Mouse (Mus musculus): Measurements from ENCODE around the gene 1700001P01Rik. TPM values are rescaled to one million over a fixed set of nuclear protein-coding genes. Genes with fewer than 3 reads are reported as not detected.

The 1700001P01Rik gene
- polyA plus RNA-seq (2014; fragmentation: Nextera tagmentation; extraction: Ambion mirVana) = 0.31 TPM in 2 replicates

DNA sequence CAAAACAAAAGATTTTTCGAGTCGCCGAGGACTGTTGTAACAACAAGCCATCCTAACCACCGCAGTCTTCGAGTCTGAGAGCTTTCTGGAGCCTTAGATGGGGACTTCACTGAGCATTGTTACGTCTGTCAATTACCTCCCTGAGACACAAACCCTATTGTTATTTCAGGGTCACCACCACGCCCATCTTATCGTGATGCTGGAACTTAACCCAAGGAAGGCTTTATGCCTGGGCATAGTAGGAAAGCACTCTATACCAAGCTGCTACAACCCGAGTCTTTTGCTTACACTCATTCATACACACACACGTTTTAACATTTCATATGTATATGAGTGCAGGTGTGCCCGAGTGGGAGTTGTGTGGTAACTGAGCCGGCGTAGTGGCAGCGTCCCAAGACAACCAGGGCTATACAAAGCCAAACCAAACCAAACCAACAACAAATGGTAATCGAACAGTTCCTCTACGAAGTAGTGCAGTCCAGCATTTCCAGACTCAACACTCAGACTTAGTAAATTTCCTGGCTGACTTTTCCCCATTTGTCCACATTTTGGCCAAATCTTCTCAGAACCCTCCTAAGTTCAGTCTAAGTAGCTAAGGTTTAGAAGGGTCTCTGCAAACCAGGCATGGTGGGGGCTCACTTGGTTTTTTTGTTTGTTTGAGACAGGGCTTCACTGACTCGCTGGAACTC, at the start of gene 1700001P01Rik:
Gene 1700001P01Rik (minus strand): TSS at position 111 of the 689 bp plus-strand sequence.
- WGBS = 52% methylated on average over 17 of the region's 17 CpGs
- no peak within 1 kb of the TSS for H3K4me2 ChIP-seq (ENCODE audit: low read length)
- no peak within 1 kb of the TSS for H3K9ac ChIP-seq (ENCODE audit: low read length)
- H3K4me1 ChIP-seq (replicated peaks; ENCODE audit: control insufficient read depth, insufficient read depth, low read length) = peaks cover 10% of the 10 kb centered on the region
- no peaks in the 10 kb centered on the region for H3K9me3 ChIP-seq (ENCODE audit: control insufficient read depth, low read length)
- no peaks in the 10 kb centered on the region for H3K27me3 ChIP-seq (replicated peaks; ENCODE audit: control insufficient read depth, insufficient read depth, low read length)
- no peak for ATAC-seq (replicated peaks; ENCODE audit: low FRiP score, low TSS enrichment, low read depth)
- no peak within 1 kb of the TSS for H3K27ac ChIP-seq (ENCODE audit: low read depth)
- DNase-seq (ENCODE audit: low spot score) = no peak
- peaks cover 60% of the 10 kb centered on the region for H3K36me3 ChIP-seq (ENCODE audit: control insufficient read depth, insufficient read depth, low read length)
- no peak within 1 kb of the TSS for H3K4me3 ChIP-seq (ENCODE audit: low read depth, low read length)

GRCm38 (mm10) chr11:97825295-97825694, 49.6 kb upstream of the 1700001P01Rik start:
- Histone ChIP-seq H3K9ac (ENCODE audit: low read length) (no peak overlapping the region), H3K9me3 (ENCODE audit: control insufficient read depth, low read length) (no peaks in the 10 kb centered on the region), H3K27me3 (replicated peaks; ENCODE audit: control insufficient read depth, insufficient read depth, low read length) (no peaks in the 10 kb centered on the region), H3K4me3 (ENCODE audit: low read depth, low read length) (no peak overlapping the region), H3K27ac (ENCODE audit: low read depth) (no peak overlapping the region), H3K4me1 (replicated peaks; ENCODE audit: control insufficient read depth, insufficient read depth, low read length) (peaks cover 6% of the 10 kb centered on the region; the same call in 1 of the 2 replicates), H3K4me2 (ENCODE audit: low read length) (no peak overlapping the region), H3K36me3 (ENCODE audit: control insufficient read depth, insufficient read depth, low read length) (peaks cover 74% of the 10 kb centered on the region)
- DNase-seq (ENCODE audit: low spot score) (no peak), ATAC-seq (replicated peaks; ENCODE audit: low FRiP score, low TSS enrichment, low read depth) (no peak)
- 85% methylated on average over 10 of the region's 10 CpGs for WGBS

- no peak for ATAC-seq (replicated peaks; ENCODE audit: low FRiP score, low TSS enrichment, low read depth)
- Histone ChIP-seq H3K36me3 (ENCODE audit: control insufficient read depth, insufficient read depth, low read length) (peaks cover 73% of the 10 kb centered on the region), H3K4me3 (ENCODE audit: low read depth, low read length) (no peak overlapping the region), H3K9ac (ENCODE audit: low read length) (no peak overlapping the region), H3K27me3 (replicated peaks; ENCODE audit: control insufficient read depth, insufficient read depth, low read length) (no peaks in the 10 kb centered on the region), H3K27ac (ENCODE audit: low read depth) (no peak overlapping the region), H3K4me2 (ENCODE audit: low read length) (no peak overlapping the region), H3K9me3 (ENCODE audit: control insufficient read depth, low read length) (no peaks in the 10 kb centered on the region), H3K4me1 (replicated peaks; ENCODE audit: control insufficient read depth, insufficient read depth, low read length) (peaks cover 6% of the 10 kb centered on the region; the same call in 1 of the 2 replicates)
- WGBS = 74% methylated on average over 6 of the region's 6 CpGs
- DNase-seq (ENCODE audit: low spot score) = no peak
Measured at GRCm38 (mm10) chr11:97824895-97825294, 49.2 kb upstream of the 1700001P01Rik start.

GRCm38 (mm10) chr11:97824168-97824567, 48.5 kb upstream of the 1700001P01Rik start:
- Histone ChIP-seq H3K27me3 (replicated peaks; ENCODE audit: control insufficient read depth, insufficient read depth, low read length) (no peaks in the 10 kb centered on the region), H3K27ac (ENCODE audit: low read depth) (no peak overlapping the region), H3K4me1 (replicated peaks; ENCODE audit: control insufficient read depth, insufficient read depth, low read length) (peaks cover 6% of the 10 kb centered on the region; the same call in 1 of the 2 replicates), H3K4me2 (ENCODE audit: low read length) (no peak overlapping the region), H3K4me3 (ENCODE audit: low read depth, low read length) (no peak overlapping the region), H3K36me3 (ENCODE audit: control insufficient read depth, insufficient read depth, low read length) (peaks cover 75% of the 10 kb centered on the region), H3K9ac (ENCODE audit: low read length) (no peak overlapping the region), H3K9me3 (ENCODE audit: control insufficient read depth, low read length) (no peaks in the 10 kb centered on the region)
- DNase-seq (ENCODE audit: low spot score) (no peak), ATAC-seq (replicated peaks; ENCODE audit: low FRiP score, low TSS enrichment, low read depth) (no peak)
- WGBS = 93% methylated on average over 11 of the region's 11 CpGs

DNA sequence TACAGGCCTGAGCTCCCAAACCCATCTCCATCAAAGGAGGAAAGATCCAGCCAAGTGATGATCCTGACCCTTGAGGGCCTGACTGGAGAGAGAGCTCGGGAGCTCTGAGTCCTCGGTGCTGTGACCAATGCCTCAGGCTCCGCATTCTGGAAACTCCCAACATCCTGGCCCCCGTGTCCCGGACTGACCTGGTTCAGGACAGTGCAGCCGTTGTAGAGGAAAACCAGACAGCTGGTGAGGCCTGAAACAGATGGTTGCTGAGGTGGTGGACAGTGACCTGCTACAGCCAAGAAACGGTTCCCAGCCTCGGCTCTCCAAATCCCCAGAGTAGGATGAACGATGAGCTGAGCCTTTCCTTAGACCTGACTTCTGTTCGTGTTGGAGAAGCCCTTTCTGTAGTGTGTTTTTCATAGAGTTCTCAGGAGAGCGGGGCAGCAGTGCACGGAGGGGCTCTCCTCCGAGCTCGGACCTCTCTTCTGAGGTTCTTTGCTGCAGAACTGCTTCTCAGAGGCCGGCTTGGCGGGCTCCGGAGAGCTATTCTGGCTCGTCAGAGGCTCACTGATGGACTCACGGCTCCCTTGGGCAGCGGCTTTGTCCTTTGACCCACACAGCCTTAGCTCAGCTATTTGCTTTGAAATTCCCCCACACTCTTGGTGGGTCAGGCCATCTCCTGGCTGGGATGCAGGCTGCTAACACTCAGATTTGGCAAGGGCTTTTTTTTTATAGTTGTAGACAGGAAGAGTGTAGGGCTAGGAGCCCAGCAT, 47.3 kb upstream of the 1700001P01Rik start:
- H3K9me3 ChIP-seq (ENCODE audit: control insufficient read depth, low read length) = no peaks in the 10 kb centered on the region
- H3K9ac ChIP-seq (ENCODE audit: low read length) = no peak overlapping the region
- DNase-seq (ENCODE audit: low spot score) (no peak), ATAC-seq (replicated peaks; ENCODE audit: low FRiP score, low TSS enrichment, low read depth) (no peak)
- no peak overlapping the region for H3K27ac ChIP-seq (ENCODE audit: low read depth)
- H3K4me1 ChIP-seq (replicated peaks; ENCODE audit: control insufficient read depth, insufficient read depth, low read length) = peaks cover 15% of the 10 kb centered on the region
- no peak overlapping the region for H3K4me3 ChIP-seq (ENCODE audit: low read depth, low read length)
- no peaks in the 10 kb centered on the region for H3K27me3 ChIP-seq (replicated peaks; ENCODE audit: control insufficient read depth, insufficient read depth, low read length)
- WGBS = 77% methylated on average over 20 of the region's 20 CpGs
- peaks cover 82% of the 10 kb centered on the region for H3K36me3 ChIP-seq (ENCODE audit: control insufficient read depth, insufficient read depth, low read length)
- no peak overlapping the region for H3K4me2 ChIP-seq (ENCODE audit: low read length)

DNA sequence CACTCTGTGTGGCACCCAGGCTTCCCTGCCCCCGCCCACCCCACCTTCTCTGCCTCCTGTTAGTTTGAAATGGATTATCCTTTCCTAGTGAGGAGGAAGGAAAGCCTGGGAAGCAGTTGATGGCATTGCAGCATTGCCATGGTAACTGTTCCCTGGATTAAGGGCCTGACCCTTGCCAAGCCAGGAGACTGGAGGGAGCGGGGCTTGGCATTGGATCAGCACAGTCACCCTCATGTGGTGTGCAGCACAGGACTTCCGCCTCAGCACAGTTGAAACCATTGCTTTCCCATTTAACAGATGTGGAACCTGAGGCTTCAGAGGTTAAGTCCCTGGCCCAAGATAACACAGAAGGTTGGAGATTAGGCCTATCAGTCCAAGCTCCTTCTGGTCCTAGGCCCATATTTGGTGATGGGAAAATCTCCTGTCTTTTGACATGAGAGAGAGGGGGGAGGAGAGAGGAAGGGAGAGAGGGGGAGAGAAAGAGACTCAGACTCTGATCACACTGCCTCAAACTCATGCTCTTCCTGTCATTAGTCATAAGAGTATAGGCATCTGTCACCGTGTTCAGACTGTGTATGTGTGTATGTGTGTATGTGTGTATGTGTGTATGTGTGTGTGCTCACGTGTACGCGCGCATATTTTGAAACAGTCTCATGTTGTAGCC, 45.8 kb upstream of the 1700001P01Rik start:
- Histone ChIP-seq H3K36me3 (ENCODE audit: control insufficient read depth, insufficient read depth, low read length) (peaks cover 87% of the 10 kb centered on the region), H3K27me3 (replicated peaks; ENCODE audit: control insufficient read depth, insufficient read depth, low read length) (no peaks in the 10 kb centered on the region), H3K27ac (ENCODE audit: low read depth) (no peak overlapping the region), H3K4me2 (ENCODE audit: low read length) (no peak overlapping the region), H3K9me3 (ENCODE audit: control insufficient read depth, low read length) (no peaks in the 10 kb centered on the region), H3K9ac (ENCODE audit: low read length) (no peak overlapping the region), H3K4me3 (ENCODE audit: low read depth, low read length) (no peak overlapping the region), H3K4me1 (replicated peaks; ENCODE audit: control insufficient read depth, insufficient read depth, low read length) (peaks cover 26% of the 10 kb centered on the region)
- WGBS = 90% methylated on average over 8 of the region's 8 CpGs
- no peak for DNase-seq (ENCODE audit: low spot score)
- ATAC-seq (replicated peaks; ENCODE audit: low FRiP score, low TSS enrichment, low read depth) = no peak

- Histone ChIP-seq H3K27ac (ENCODE audit: low read depth) (no peak overlapping the region), H3K4me3 (ENCODE audit: low read depth, low read length) (no peak overlapping the region), H3K36me3 (ENCODE audit: control insufficient read depth, insufficient read depth, low read length) (peaks cover 87% of the 10 kb centered on the region), H3K4me1 (replicated peaks; ENCODE audit: control insufficient read depth, insufficient read depth, low read length) (peaks cover 26% of the 10 kb centered on the region), H3K27me3 (replicated peaks; ENCODE audit: control insufficient read depth, insufficient read depth, low read length) (no peaks in the 10 kb centered on the region), H3K9me3 (ENCODE audit: control insufficient read depth, low read length) (no peaks in the 10 kb centered on the region), H3K9ac (ENCODE audit: low read length) (no peak overlapping the region), H3K4me2 (ENCODE audit: low read length) (no peak overlapping the region)
- 60% methylated on average over 4 of the region's 4 CpGs for WGBS
- DNase-seq (ENCODE audit: low spot score) (no peak), ATAC-seq (replicated peaks; ENCODE audit: low FRiP score, low TSS enrichment, low read depth) (no peak)
Measured at GRCm38 (mm10) chr11:97820840-97821239, 45.1 kb upstream of the 1700001P01Rik start.

DNA sequence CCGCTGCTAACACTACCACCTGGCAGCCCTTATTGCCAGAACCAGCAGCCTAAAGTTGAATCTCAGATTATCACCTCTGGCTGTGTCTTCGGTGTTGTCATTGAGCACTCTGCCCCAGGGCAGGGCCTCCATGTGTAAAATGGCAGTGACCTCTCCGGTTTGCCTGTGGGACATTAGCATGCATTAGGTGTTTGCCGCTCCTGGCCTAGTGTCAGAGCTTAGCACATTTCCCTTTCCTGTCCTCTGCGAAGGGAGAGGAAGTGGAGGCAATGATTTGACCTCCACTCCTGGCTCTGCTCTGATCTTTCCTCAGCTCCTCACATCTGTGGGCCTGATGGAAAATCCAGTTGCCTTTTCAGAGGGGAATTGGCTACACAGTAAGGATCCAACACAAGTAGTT, 44.2 kb upstream of the 1700001P01Rik start:
- ATAC-seq (replicated peaks; ENCODE audit: low FRiP score, low TSS enrichment, low read depth) (no peak), DNase-seq (ENCODE audit: low spot score) (no peak)
- no peak overlapping the region for H3K9ac ChIP-seq (ENCODE audit: low read length)
- 85% methylated on average over 5 of the region's 5 CpGs for WGBS
- no peaks in the 10 kb centered on the region for H3K9me3 ChIP-seq (ENCODE audit: control insufficient read depth, low read length)
- H3K36me3 ChIP-seq (ENCODE audit: control insufficient read depth, insufficient read depth, low read length) = peaks cover 87% of the 10 kb centered on the region
- H3K4me3 ChIP-seq (ENCODE audit: low read depth, low read length) = no peak overlapping the region
- H3K4me2 ChIP-seq (ENCODE audit: low read length) = no peak overlapping the region
- no peaks in the 10 kb centered on the region for H3K27me3 ChIP-seq (replicated peaks; ENCODE audit: control insufficient read depth, insufficient read depth, low read length)
- no peak overlapping the region for H3K27ac ChIP-seq (ENCODE audit: low read depth)
- H3K4me1 ChIP-seq (replicated peaks; ENCODE audit: control insufficient read depth, insufficient read depth, low read length) = peaks cover 26% of the 10 kb centered on the region
